Mouse (Mus musculus) liver, embryonic 14.5 days (tissue): Measurements from ENCODE around the gene Letm1. TPM values are rescaled to one million over a fixed set of nuclear protein-coding genes. Genes with fewer than 3 reads are reported as not detected.

Experiments used
- ATAC-seq: fragments of 200-750 bp; cut with Nextera tagmentation; 2 replicates; pipeline ENCODE4 v1.8.0; 2017; ENCODE audit warnings: moderate number of reproducible peaks, mild to moderate bottlenecking, moderate library complexity; ENCODE audit not compliant: insufficient read depth
- DNase-seq, 3 experiments: peaks; one replicate each; pipeline ENCODE4 v3.0.0-alpha.2; 2012 to 2013; ENCODE audit warnings: low read depth in 3 of 3, low spot score in 3 of 3
- H3K27ac ChIP-seq: fragments of 300-500 bp; sonication (generic); 2 replicates; pipeline ENCODE4 v1.5.1; 2014; ENCODE audit warnings: moderate library complexity, mild to moderate bottlenecking, control low read depth, inconsistent platforms
- H3K27me3 ChIP-seq: fragments of 300-500 bp; sonication (generic); 2 replicates; pipeline ENCODE4 v1.6.1; 2014; ENCODE audit warnings: mild to moderate bottlenecking, low read length, moderate library complexity; ENCODE audit not compliant: control insufficient read depth, insufficient read depth
- H3K36me3 ChIP-seq: fragments of 300-500 bp; sonication (generic); replicated peaks from 2 replicates; pipeline ENCODE4 v1.6.1; 2014; ENCODE audit warnings: low read depth; ENCODE audit not compliant: control insufficient read depth, insufficient read depth
- H3K4me1 ChIP-seq, 2 experiments: fragments of 200-500 bp in 1 of 2; fragments of 300-500 bp in 1 of 2; sonication (generic) in 1 of 2; replicated peaks; 2 replicates each; pipeline ENCODE4 v1.6.1; 2012 to 2014; ENCODE audit warnings: antibody characterized with exemption in 1 of 2, inconsistent platforms in 1 of 2, low read length in 1 of 2; ENCODE audit not compliant: control insufficient read depth in 2 of 2, insufficient read depth in 2 of 2
- H3K4me2 ChIP-seq: fragments of 300-500 bp; sonication (generic); 2 replicates; pipeline ENCODE4 v1.6.1; 2014; ENCODE audit warnings: low read depth, mild to moderate bottlenecking, control low read depth, moderate library complexity
- H3K4me3 ChIP-seq, 2 experiments: fragments of 200-500 bp in 1 of 2; fragments of 300-500 bp in 1 of 2; sonication (generic) in 1 of 2; 2 replicates each; pipeline ENCODE4 v1.5.1; 2012 to 2014; ENCODE audit warnings: low read depth in 2 of 2, low read length in 2 of 2, mild to moderate bottlenecking in 2 of 2, control low read depth in 1 of 2, inconsistent platforms in 1 of 2, moderate library complexity in 1 of 2; ENCODE audit not compliant: insufficient read depth in 1 of 2
- H3K9ac ChIP-seq: fragments of 300-500 bp; sonication (generic); replicated peaks from 2 replicates; pipeline ENCODE4 v1.6.1; 2014; ENCODE audit warnings: mild to moderate bottlenecking, control low read depth, moderate library complexity
- H3K9me3 ChIP-seq: fragments of 300-500 bp; sonication (generic); 2 replicates; pipeline ENCODE4 v1.6.1; 2016; ENCODE audit warnings: low read length, mixed read lengths; ENCODE audit not compliant: control insufficient read depth
- CTCF ChIP-seq: IDR thresholded peaks from 2 replicates; pipeline ENCODE4 v1.5.1; 2016; ENCODE audit warnings: antibody characterized with exemption, low read depth, control low read depth
- EP300 ChIP-seq: IDR thresholded peaks from 2 replicates; pipeline ENCODE4 v1.6.1; 2016; ENCODE audit warnings: antibody characterized with exemption, low read depth
- WGBS: fragments of 180-500 bp; shearing (Covaris S2); extraction: QIAGEN DNeasy Blood & Tissue Kit; methylation state at CpG from one replicate; pipeline ENCODE4 v1.1.7; 2014; ENCODE audit not compliant: insufficient replicate concordance; 5-methylcytosine and 5-hydroxymethylcytosine counted together
- polyA plus RNA-seq, 2 experiments: library from polyadenylated mRNA; depleted of rRNA in 1 of 2; stranded (reverse) in 1 of 2; unstranded in 1 of 2; fragments of >200 nt; fragmentation: Nextera tagmentation in 1 of 2; extraction: Ambion mirVana in 1 of 2; gene quantifications; 2 replicates each; pipeline versions ENCODE4 v1.2.1 to v1.2.3; 2012 to 2014

The Letm1 gene
- polyA plus RNA-seq, 2 experiments: 7.9 to 13.4 TPM

DNA sequence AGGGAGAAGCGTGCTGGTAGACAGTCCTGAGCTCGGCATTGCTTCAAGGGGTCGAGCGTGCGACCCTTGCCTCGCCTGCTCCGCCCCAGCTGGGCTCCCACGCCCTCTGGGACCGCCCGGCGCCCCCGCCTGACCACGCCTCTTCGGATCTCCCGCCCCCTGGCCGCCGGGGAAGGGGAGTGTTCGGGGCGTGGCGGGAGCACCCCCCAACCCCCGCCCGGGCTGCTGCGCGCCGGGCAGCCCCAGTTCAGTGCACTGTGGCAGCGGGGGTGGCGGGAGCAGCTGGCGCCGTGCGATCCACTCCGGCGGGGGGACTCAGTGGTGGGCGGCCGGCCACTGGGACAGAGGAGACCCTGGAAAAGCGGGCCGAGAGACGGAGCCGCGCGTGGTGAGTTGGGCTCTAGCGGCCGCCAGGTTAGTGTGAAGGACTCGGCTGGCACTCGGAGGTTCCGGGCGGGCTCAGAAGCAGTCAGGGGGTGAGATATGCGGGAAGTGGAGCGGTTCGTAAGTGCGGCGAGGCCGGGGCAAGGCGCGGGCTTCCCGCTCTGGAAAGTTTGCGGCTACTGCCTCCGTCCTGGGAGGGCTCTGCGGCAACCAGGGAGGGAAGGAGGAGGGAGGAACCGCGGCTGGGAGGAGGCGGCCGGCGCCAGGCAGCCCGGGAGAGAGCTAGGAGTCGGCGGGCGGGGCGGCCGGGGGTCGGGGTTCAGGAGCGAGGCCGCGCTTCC lies 60.9 kb downstream of the Letm1 start, which contains the start of gene Fgfr3:
TSS of gene Fgfr3 (plus strand) at position 134 of the 725 bp plus-strand sequence.
- peak; percentile 74 for ATAC-seq
- Histone ChIP-seq H3K9me3 (no peaks in the 10 kb centered on the region), H3K36me3 (no peaks in the 10 kb centered on the region), H3K4me2 (peak within 1 kb of the TSS; percentile 71), H3K9ac (peak within 1 kb of the TSS; percentile 34), H3K4me1 (peaks cover 0 to 9% of the 10 kb centered on the region in 2 experiments; a peak in 2 of 4 replicates), H3K27ac (no peak within 1 kb of the TSS), H3K27me3 (peaks cover 44% of the 10 kb centered on the region), H3K4me3 (peak within 1 kb of the TSS; percentile 52 to 60)
- TF ChIP-seq EP300: no peak
- under 1% methylated on average over 71 of the region's 73 CpGs for WGBS
- no peak for DNase-seq

DNA sequence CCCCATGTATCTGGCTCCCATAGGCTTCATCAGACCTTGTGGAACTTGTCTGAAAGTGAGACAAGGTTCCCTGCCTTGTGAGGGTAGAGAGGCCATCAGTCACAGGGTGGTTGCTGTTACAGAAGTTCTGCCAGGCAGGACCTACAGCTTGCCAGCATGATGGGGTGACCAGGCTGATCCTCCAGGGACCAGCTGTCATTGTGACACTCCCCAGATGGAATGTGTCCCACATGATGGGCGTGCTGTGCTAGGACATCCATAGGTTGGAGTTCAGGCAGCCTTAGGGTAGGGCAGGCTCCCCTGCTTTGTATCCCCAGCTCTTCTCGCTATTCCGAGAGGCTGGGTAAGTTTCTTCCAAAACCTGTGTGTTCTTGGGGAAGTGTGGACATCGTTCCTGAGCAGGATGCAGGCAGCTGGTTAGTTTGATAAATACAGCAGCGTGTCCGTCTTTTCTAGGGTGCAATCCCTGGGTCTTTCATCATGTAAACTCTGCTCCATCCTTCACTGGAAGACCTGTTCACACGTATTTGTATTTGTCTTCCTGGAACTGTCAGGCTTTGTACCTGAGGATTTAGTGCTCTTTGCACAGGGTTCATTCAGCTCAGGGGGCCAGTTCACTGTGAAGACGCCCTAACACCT lies 61.6 kb downstream of the Letm1 start:
- no peak for DNase-seq
- no peaks in the 10 kb centered on the region for H3K36me3 ChIP-seq
- TF ChIP-seq CTCF (no peak), EP300 (no peak)
- WGBS: 12% methylated on average over 8 of the region's 8 CpGs
- 0 out of 2 replicates have a peak, but pooled peaks have one; percentile 10 for ATAC-seq
- peaks cover 0 to 9% of the 10 kb centered on the region in 2 experiments; a peak in 2 of 4 replicates for H3K4me1 ChIP-seq
- no peak overlapping the region for H3K27ac ChIP-seq
- H3K9me3 ChIP-seq: no peaks in the 10 kb centered on the region
- peaks cover 44% of the 10 kb centered on the region for H3K27me3 ChIP-seq
- peak overlapping the region; percentile 71 for H3K4me2 ChIP-seq
- H3K9ac ChIP-seq: no peak overlapping the region
- no peak overlapping the region; a peak in 1 of 4 replicates for H3K4me3 ChIP-seq

DNA sequence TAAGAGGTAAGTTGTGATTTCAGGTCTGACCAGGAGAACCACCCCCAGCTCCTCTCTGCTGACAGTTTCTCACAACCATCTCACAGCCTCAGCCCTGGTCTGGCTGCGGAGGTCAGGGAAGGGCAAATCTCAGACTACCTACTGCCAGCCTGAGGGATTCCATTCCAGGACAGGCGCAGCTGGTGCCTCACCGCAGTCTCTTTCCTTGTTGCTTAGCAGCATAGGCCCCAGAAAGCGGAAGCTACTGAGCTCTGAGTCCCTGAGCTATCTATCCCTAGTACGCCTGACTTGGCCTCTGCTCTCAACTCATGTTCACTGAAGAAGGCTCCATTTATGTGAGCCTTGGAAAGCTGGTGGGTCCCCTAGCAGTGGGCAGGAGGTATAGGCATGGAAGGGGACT lies 64.2 kb downstream of the Letm1 start:
- Histone ChIP-seq H3K4me2 (no peak overlapping the region), H3K36me3 (no peaks in the 10 kb centered on the region), H3K9me3 (no peaks in the 10 kb centered on the region), H3K27me3 (peaks cover 27% of the 10 kb centered on the region), H3K27ac (no peak overlapping the region), H3K9ac (no peak overlapping the region), H3K4me3 (no peak overlapping the region), H3K4me1 (peaks cover 0 to 5% of the 10 kb centered on the region in 2 experiments; a peak in 2 of 4 replicates)
- DNase-seq: no peak
- no peak for ATAC-seq
- TF ChIP-seq EP300 (no peak), CTCF (no peak)
- 64% methylated on average over 5 of the region's 5 CpGs for whole genome bisulfite sequencing

DNA sequence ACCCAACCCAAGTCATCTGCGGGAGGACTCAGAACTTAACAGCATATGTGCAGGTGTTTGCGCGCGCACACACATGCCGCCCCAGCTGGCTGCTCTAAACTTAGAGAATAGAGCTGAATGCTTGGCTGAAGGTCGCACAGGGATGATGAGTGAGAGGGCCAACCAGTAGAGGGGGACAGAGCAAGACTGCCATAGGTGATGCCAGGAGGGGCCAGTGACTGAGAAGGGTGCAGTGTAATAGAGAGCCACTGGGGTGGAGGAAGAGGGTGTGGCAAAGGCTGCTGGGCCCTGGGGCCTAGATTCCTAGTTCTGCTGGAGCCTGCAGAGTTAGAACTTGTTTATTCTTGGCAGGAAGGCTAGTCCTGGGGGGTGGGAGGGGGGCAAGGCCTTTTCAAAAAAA lies 66.2 kb downstream of the Letm1 start:
- Histone ChIP-seq H3K36me3 (no peaks in the 10 kb centered on the region), H3K4me2 (no peak overlapping the region), H3K27ac (no peak overlapping the region), H3K9me3 (no peaks in the 10 kb centered on the region), H3K4me3 (no peak overlapping the region), H3K27me3 (peaks cover 7% of the 10 kb centered on the region), H3K4me1 (peaks cover 0 to 5% of the 10 kb centered on the region in 2 experiments; a peak in 2 of 4 replicates), H3K9ac (no peak overlapping the region)
- WGBS: 74% methylated on average over 6 of the region's 6 CpGs
- DNase-seq (no peak), ATAC-seq (no peak)
- TF ChIP-seq EP300: no peak
- TF ChIP-seq CTCF: peak; percentile 20

DNA sequence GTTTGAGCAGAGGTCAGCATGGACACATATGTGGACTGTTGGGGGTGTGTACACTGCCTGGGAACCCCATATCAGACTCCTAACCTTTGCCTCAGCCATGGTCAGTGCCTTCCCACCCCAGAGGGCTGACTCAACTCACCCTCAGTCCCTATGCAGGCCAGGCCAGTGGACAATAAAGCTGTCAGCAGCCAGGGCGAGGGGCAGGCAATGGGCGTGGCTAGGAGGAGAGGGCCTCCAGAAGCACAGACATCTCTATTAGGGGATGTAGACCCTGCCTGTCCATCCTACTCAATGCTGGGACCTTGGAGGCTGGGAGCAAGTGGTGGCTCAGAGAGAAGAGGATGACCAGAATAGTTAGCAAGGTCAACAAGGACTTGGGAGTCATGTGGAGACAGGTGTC lies 67.4 kb downstream of the Letm1 start:
- Histone ChIP-seq H3K9ac (no peak overlapping the region), H3K27ac (no peak overlapping the region), H3K4me3 (no peak overlapping the region), H3K9me3 (no peaks in the 10 kb centered on the region), H3K27me3 (no peaks in the 10 kb centered on the region; the same call in 1 of the 2 replicates), H3K4me2 (no peak overlapping the region), H3K4me1 (no peaks in the 10 kb centered on the region), H3K36me3 (no peaks in the 10 kb centered on the region)
- DNase-seq: no peak
- ATAC-seq: no peak
- 53% methylated on average over 2 of the region's 2 CpGs for WGBS
- TF ChIP-seq EP300: no peak
- no peak for TF ChIP-seq CTCF
